Mouse (Mus musculus): Measurements from ENCODE around the gene Slc50a1.
A peak's percentile ranks its signal among the peaks of the same experiment; 100 is the strongest.

Slc50a1 gene

GRCm38 (mm10) chr3:89270051-89270755, at the start of gene Slc50a1:
Gene Slc50a1, minus strand, starts transcription at chr3:89270570.
- DNase-seq: peak; percentile 87 to 89

GRCm38 (mm10) chr3:89319591-89320350, 49.4 kb upstream of the Slc50a1 start:
- no peak for DNase-seq

GRCm38 (mm10) chr3:89318971-89319590, 48.7 kb upstream of the Slc50a1 start:
- no peak for DNase-seq

GRCm38 (mm10) chr3:89318316-89318715, 47.9 kb upstream of the Slc50a1 start:
- no peak for DNase-seq

- no peak for DNase-seq
Observed at GRCm38 (mm10) chr3:89317246-89317645, 46.9 kb upstream of the Slc50a1 start.

- DNase-seq: peak; percentile 86 to 90
Observed at GRCm38 (mm10) chr3:89316833-89317232, 46.5 kb upstream of the Slc50a1 start.

- DNase-seq: peak; percentile 41 to 49
Observed at GRCm38 (mm10) chr3:89315930-89316831, 45.8 kb upstream of the Slc50a1 start.

GRCm38 (mm10) chr3:89315195-89315929, 45.0 kb upstream of the Slc50a1 start:
- DNase-seq: peak; percentile 79 to 85

GRCm38 (mm10) chr3:89314791-89315190, 44.4 kb upstream of the Slc50a1 start:
- DNase-seq: peak; percentile 68 to 79

GRCm38 (mm10) chr3:89314340-89314739, 44.0 kb upstream of the Slc50a1 start:
- DNase-seq: peak; percentile 81 to 90

- DNase-seq: peak; percentile 75 to 81
Observed at GRCm38 (mm10) chr3:89308089-89308488, 37.7 kb upstream of the Slc50a1 start.

GRCm38 (mm10) chr3:89305551-89306325, 35.4 kb upstream of the Slc50a1 start:
- DNase-seq: peak; percentile 42 to 55

GRCm38 (mm10) chr3:89305105-89305504, 34.7 kb upstream of the Slc50a1 start:
- DNase-seq: no peak

GRCm38 (mm10) chr3:89304440-89304839, 34.1 kb upstream of the Slc50a1 start:
- DNase-seq: peak in 1 of 2 experiments; percentile 45

GRCm38 (mm10) chr3:89300514-89300913, 30.1 kb upstream of the Slc50a1 start:
- no peak for DNase-seq

GRCm38 (mm10) chr3:89300071-89300470, 29.7 kb upstream of the Slc50a1 start:
- DNase-seq: peak in 1 of 2 experiments; percentile 33

- DNase-seq: peak in 1 of 2 experiments; percentile 25
Observed at GRCm38 (mm10) chr3:89299499-89299898, 29.1 kb upstream of the Slc50a1 start.

GRCm38 (mm10) chr3:89298908-89299307, 28.5 kb upstream of the Slc50a1 start:
- DNase-seq: no peak

- DNase-seq: peak in 1 of 2 experiments; percentile 23
Observed at GRCm38 (mm10) chr3:89296761-89297396, 26.5 kb upstream of the Slc50a1 start.

GRCm38 (mm10) chr3:89295685-89296230, 25.4 kb upstream of the Slc50a1 start:
- no peak for DNase-seq

Data from lung, adult 18-20 months (tissue).